Mouse (Mus musculus) spleen, adult 18-20 months (tissue): ENCODE measurements around the gene Gabarap.

Source experiments
- DNase-seq, 2 experiments: peaks; one replicate each; pipeline ENCODE4 v3.0.0; 2022; ENCODE audit warnings: mixed read lengths in 2 of 2

Gene Gabarap

DNA sequence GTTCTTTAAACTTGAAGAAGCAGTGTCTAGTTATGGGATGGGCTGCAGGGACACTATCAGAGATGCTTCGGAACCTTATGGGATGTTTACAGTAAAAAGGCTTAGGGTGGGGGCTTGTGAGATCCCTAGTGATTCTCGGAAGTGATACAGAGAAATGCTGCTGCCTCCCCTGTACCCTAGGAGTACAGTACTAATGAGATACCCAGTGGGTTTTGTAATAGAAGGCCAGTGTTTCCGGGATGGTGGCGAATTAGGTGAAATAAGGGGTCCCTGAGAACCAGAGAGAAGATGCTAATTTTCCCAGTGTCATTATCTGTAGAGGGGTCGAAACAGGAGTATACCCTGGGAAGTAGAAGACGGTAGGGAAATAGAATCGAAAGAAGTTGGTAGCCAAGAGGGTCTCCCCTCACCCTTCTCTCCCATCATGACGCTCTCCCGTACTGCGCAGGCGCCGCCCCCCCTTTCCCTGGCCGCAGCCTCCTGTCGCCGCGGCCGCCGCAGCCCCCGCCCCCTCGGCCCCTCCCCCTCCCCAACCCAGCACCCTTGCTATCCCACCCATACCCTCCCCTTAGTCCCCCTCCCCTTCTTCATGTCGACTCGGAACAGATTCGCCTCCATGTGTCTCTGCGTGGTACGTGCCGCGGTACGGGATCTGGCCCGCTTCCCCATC is 32.7 kb downstream of the Gabarap start:
- DNase-seq: no peak

DNA sequence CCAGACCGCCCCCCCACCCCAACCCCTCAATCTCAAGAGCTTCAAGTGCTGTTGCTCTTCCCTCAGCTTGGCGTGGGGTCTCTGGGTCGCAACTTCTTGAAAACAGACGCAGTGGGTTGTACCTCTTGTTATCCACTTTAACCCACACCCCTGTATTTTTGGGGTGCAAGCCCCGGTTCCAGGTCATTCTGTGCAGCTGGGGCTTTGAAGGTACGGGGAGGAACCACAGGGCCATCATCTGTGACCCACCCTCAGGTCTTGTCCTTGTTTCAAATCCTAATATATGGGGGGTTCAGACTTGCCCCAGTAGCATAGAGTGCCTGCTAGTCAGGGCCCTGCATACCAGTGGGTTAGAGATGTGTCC is 33.2 kb downstream of the Gabarap start:
- no peak for DNase-seq

DNA sequence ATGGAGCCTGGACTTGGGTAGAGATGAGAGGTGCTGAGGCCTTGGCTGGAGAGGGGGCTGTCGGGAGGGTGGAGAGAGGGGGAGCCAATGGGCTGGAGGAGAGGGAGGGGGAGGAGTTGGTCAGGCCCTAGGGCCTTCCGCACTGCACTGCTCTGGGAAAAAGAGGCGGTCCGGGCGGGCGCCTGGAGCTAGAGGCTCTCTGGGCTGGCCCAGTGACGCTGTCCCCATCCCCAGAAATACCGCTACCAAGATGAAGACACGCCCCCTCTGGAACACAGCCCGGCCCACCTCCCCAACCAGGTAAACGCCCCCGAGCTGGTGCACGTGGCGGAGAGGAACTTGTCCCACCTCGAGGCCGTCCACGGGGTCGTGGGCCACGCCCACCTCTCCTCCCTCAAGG is 35.7 kb downstream of the Gabarap start:
- DNase-seq: no peak

DNA sequence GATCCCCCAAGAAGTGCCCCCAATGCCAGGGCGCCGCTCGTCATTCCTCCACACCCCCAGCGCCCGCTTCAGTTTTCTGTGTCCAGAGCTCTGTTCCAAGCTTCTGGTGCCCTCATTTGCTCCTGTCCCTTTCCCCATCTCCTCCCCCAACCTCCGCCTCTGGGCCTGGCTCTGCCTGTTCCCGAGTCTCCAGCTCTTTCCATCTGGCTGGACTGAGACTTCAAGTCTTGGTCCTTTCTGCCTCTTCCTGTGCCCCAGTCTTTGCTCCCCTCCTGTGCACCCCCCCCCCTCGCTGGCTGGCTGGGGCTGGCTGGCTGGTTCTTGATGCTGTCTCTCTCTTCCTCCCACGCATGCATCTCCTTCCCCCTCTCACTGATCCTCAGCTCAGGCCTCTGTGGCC is 36.5 kb downstream of the Gabarap start:
- DNase-seq: no peak

DNA sequence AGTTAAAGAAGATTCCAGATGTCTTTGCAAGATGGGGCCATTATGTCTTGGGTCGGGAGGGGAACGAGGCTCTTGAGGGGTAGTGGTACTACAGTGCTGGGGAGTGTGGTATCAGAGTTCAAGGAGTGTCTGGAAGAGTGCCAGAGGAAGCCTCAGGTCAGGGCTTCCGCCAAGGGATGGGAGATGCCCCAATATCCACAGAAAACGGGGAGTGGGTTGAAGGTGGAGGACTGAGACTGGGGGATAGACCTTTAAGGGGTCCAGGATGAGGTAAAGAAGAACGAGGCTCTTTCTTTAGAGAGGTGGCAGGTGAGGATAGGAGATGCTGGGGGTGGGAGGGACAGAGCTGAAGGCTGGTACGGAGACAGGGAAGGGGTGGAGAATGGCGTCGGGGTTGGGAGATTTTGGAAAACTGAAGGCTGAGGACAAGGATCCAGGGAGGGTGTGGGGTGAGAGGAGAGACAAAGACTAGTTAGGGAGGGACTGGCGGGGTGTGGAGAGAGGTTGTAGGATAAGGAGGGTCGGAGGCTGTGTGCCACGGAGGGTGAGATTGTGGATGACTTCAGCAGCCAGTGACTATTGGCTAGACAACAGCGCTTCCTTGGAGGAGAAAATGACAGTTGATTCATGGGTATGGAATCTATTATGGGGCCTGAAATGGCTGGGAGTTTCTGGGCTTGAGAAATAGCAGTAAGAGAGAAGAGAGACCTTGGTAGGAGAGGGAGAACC is 37.6 kb downstream of the Gabarap start:
- DNase-seq: no peak

DNA sequence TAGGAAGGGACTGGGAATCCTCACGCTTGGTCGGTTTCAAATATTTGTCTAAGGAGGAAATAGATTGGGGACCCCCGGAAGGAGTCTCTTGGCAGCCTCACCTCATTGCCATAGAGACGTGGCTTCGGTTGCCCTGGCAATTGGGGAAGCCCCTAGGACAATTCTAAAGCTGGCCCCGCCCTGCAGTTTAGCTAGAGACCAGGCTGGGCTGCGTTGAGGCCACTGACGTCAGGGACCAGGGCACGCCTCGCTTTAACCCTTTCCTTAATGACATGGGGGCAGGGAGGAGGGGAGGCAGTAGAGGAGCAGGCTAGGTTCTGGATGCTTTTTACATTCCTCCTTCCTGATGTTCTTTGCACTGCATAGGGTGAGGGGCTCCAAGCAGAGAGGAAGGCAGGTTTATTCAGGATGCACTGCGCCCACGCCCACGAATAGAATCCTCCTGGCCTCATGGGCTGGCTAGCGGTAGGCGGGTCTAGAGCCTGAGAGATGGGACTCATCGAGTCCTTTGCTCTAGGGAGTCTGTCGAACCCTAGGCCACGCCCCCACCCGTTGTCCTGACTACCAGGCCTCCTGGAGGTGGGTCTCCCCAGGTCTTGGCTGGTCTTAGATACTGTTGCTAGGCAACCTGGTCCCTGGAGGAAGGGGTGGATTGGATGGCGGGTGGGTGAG is 38.3 kb downstream of the Gabarap start:
- peak; percentile 65 to 66 for DNase-seq

DNA sequence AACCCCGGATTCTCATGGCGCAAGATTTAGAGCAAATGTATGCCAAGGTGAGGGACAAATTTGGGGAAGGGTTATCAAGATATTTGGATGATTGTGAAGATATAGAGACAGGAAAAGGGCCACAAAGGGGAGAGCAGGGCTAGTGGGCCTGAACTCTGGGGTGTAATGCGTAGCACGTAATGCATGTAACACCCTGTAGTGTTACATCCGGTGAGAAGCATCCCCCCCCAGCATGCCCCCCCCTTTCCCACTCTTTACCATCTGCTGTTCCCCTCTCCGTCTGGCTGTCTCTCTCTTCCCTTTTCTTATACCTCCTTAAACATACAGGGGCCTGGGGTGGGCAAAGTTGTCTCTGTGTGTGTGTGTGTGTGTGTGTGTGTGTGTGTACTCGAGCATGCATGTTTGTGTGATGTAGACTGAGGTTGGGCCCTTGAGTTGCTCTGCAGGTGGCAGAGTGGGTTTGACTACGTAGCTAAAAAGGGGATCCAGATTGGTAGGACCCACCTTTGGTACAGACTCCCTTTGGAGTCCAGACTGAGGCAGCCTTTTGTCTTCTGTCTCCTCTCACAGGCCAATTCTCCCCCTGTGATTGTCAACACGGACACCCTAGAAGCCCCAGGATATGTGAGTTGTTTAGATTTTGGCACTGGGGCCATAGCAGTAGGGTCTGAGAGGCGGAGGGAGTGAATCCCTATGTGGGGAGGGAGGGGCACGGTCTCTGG is 39.0 kb downstream of the Gabarap start:
- DNase-seq: no peak

DNA sequence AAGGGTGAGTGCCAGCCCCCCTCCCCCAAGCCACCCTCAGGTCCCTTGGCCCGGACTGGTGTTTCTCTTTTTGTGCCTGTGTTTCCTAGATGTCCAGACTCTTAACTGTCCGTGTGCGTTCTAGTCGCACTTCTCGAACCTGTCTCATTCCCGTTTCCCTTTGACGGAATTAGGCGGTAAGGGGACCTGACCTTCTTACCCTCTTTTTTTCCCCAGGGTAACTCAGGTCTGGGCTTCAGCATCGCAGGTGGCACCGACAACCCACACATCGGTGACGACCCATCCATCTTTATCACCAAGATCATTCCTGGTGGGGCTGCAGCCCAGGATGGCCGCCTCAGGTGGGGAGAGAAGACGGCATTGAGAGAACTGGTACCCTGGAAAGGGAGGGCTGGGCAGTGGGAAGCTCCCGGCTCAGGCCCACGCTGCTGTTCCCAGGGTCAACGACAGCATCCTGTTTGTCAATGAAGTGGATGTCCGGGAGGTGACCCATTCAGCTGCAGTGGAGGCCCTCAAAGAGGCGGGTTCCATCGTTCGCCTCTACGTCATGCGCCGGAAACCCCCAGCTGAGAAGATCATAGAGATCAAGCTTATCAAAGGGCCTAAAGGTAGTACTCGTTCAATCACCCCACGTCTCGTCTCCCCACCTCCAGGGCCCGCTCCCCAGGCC is 39.8 kb downstream of the Gabarap start:
- no peak for DNase-seq

DNA sequence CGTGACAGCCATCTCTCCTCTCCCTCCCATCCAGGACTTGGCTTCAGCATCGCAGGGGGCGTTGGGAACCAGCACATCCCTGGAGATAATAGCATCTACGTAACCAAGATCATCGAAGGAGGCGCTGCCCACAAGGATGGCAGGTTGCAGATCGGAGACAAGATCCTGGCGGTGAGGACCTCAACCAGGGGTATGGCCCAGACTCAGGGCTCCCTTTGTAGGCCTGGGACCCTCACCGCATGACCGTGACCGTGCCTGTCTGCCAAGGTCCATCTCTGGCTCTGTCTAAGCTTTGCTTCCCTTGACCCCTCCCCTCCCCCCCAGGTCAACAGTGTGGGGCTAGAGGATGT is 40.4 kb downstream of the Gabarap start:
- DNase-seq: no peak

DNA sequence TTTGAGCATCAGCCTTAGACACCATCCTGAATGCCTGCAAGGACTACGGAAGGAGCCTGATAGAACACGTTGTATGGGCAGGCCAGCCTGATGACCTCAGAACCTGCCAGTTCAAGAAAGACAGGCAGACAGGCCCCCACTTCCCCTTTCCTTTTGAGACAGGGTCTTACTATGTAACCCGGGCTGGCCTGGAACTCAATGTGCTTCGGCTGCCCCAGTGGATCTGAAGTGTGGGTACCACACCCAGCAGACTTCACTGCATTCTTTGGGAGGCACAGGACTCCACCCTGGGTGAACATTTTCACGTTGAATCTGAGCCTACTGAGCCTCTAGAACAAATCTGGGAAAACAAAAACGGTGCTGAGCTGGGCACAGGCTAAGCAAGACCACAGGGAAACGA is 47.2 kb downstream of the Gabarap start:
- DNase-seq: no peak

DNA sequence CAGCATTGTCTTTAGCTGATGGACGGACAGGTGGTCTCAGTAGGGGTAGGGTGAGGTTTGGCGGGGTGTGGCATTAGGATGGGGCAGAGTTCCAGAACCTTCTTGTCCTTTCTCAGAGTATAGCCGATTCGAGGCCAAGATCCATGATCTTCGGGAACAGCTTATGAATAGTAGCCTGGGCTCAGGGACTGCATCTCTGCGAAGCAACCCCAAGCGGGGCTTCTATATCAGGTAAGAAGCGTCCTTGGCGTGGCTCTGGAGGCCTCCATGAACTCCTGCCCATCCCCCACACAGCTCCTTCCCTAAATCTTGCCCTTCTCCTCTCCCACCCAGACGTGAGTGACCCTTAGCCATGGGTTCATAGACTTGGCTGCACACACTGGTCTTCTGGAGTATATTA is 48.7 kb downstream of the Gabarap start:
- no peak for DNase-seq

DNA sequence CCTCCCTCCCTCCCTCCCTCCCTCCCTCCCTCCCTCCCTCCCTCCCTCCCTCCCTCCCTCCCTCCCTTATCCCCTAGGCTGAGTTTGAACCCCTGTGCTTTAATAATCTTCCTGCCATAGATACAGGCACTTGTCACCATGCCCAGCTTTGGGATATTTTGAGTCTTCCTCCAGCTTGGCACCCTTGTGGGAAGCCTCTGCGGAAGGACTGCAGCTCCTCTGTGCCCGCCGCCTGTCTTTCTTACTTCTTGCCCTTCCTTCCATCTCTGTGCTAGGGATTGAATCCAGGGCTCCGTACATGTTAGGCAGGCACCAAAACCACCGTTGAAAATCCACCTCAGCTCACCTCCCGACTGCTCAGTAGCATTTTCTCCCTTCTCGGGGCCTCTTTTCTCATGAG is 49.2 kb downstream of the Gabarap start:
- DNase-seq: no peak

DNA sequence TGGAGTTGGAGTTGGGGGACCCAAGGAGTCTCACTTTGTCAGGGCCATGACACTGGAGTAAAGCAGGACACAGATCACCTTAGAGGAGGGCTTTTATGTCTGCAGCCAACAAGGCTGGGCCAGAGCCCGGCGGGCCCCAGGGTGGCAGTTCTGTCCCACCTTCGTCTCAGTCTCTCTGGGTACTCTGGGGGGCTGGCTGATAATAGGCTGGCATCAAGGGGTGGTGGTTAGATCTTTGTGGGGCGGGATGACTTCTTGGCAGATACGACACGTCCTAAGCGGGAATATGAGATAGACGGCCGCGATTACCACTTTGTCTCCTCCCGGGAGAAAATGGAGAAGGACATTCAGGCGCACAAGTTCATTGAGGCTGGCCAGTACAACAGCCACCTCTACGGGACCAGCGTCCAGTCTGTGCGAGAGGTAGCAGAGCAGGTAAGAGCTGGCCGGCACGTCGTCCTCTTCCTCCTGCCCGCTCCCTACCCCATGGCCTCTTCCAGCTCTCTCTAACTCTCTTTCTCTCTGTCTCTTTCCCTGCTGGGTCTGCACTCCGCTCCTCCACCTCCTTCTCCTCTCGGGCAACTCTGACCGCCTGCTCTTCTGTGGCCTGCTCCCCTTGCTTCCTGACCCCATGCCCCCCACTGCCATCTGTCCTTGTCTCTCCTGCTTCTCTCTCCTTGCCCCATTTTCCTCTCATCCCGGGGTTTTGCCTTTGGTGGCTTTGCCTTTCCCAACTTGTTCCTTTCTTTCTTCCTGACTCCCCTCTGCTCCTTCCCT is 51.6 kb downstream of the Gabarap start:
- DNase-seq: no peak

DNA sequence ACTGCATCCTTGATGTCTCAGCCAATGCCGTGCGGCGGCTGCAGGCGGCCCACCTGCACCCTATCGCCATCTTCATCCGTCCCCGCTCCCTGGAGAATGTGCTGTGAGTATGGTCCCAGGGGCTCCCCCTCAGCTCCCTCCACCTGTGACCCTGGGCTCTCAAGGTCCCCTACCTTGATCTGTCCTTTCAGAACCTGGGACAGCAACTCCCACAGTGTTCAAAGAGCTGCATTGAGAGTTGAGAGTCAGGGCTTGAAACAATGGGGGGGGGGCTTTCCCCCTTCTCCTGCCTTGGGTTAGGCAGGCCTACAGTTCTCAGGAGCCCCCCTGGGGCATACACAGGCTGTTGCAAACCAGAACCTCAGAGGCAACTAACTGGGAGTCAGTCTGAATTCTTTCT is 52.7 kb downstream of the Gabarap start:
- no peak for DNase-seq
